Mouse (Mus musculus): ENCODE results near the gene AY761184. TPM values are rescaled to one million over a fixed set of nuclear protein-coding genes. Genes with fewer than 3 reads are reported as not detected.
"Not testable (repeated sequence)": the region's sequence is repeated elsewhere in the genome, so short reads cannot be mapped to it uniquely, and the experiment has no call there.

The AY761184 gene
- polyA plus RNA-seq (2015; fragmentation: Nextera tagmentation; extraction: Ambion mirVana), result not detected in 2 replicates

- H3K4me2 ChIP-seq; H3K9me3 ChIP-seq; H3K4me3 ChIP-seq; ATAC-seq (ENCODE audit: low FRiP score); H3K27me3 ChIP-seq; H3K9ac ChIP-seq; H3K27ac ChIP-seq; H3K36me3 ChIP-seq; H3K4me1 ChIP-seq (replicated peaks): not testable (repeated sequence)
- 81% methylated on average over 2 of the region's 2 CpGs for WGBS
Measured at GRCm38 (mm10) chr8:21703545-21703944, at the start of gene AY761184. Gene AY761184, minus strand, starts transcription at chr8:21703645.

DNA sequence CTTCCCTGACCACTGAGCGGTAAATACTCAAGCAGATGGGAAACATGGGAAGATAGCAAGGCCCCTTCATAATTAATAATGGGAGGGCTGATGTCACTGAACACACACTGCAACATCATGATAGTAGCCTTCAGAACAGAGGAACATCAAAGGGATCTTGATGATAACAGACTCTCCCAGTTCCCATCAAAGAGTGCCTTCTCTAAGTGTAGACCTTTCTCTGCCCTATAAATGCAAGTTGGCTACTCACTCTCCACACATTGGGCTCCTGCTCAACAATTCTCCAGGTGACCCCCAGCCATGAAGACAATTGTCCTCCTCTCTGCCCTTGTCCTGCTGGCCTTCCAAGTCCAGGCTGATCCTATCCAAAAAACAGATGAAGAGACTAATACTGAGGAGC, 37.9 kb downstream of the AY761184 start, which contains the start of gene Defa34:
Gene Defa34, plus strand, starts transcription at position 301 of the 400 bp plus-strand sequence.
- WGBS, result 86% methylated on average over 1 of the region's 1 CpGs
- not testable (repeated sequence) for H3K4me2 ChIP-seq; ATAC-seq (ENCODE audit: low FRiP score); H3K27me3 ChIP-seq; H3K9me3 ChIP-seq; H3K4me3 ChIP-seq; H3K36me3 ChIP-seq; H3K27ac ChIP-seq; H3K4me1 ChIP-seq (replicated peaks); H3K9ac ChIP-seq

- H3K27me3 ChIP-seq; H3K9ac ChIP-seq; H3K36me3 ChIP-seq; H3K4me3 ChIP-seq; H3K9me3 ChIP-seq; ATAC-seq (ENCODE audit: low FRiP score); H3K4me1 ChIP-seq (replicated peaks); H3K27ac ChIP-seq; H3K4me2 ChIP-seq: not testable (repeated sequence)
- no CpG with 5 or more reads among the region's 2 CpGs for WGBS
Measured at GRCm38 (mm10) chr8:21655480-21655879, 48.0 kb downstream of the AY761184 start, which contains the start of gene Defa17. Gene Defa17, plus strand, starts transcription at chr8:21655780.

Other genes with a start within 250 kb of the AY761184 start
- gene Gm7849, start 247.1 kb downstream of the AY761184 start, polyA plus RNA-seq (2015; fragmentation: Nextera tagmentation; extraction: Ambion mirVana), result not detected in 2 replicates
- not detected in 2 replicates for gene Defa20, start 194.4 kb downstream of the AY761184 start, polyA plus RNA-seq (2015; fragmentation: Nextera tagmentation; extraction: Ambion mirVana)
- gene Defa32, start 174.6 kb downstream of the AY761184 start, polyA plus RNA-seq (2015; fragmentation: Nextera tagmentation; extraction: Ambion mirVana), result not detected in 2 replicates
- not detected in 2 replicates for gene Defa37, start 138.3 kb downstream of the AY761184 start, polyA plus RNA-seq (2015; fragmentation: Nextera tagmentation; extraction: Ambion mirVana)
- not detected in 2 replicates for gene Defa28, start 120.6 kb downstream of the AY761184 start, polyA plus RNA-seq (2015; fragmentation: Nextera tagmentation; extraction: Ambion mirVana)
- gene Gm7861, start 109.1 kb downstream of the AY761184 start, polyA plus RNA-seq (2015; fragmentation: Nextera tagmentation; extraction: Ambion mirVana), result not detected in 2 replicates
- gene Defa26, start 85.5 kb downstream of the AY761184 start, polyA plus RNA-seq (2015; fragmentation: Nextera tagmentation; extraction: Ambion mirVana), result not detected in 2 replicates
- not detected in 2 replicates for gene Defa17, start 47.9 kb downstream of the AY761184 start, polyA plus RNA-seq (2015; fragmentation: Nextera tagmentation; extraction: Ambion mirVana)
- gene Defa34, start 37.8 kb downstream of the AY761184 start, polyA plus RNA-seq (2015; fragmentation: Nextera tagmentation; extraction: Ambion mirVana), result not detected in 2 replicates
- not detected in 2 replicates for gene Defa24, start 30.8 kb upstream of the AY761184 start, polyA plus RNA-seq (2015; fragmentation: Nextera tagmentation; extraction: Ambion mirVana)
- gene Defb50, start 119.9 kb upstream of the AY761184 start, polyA plus RNA-seq (2015; fragmentation: Nextera tagmentation; extraction: Ambion mirVana), result not detected in 2 replicates
- not detected in 2 replicates for gene Defb2, start 136.3 kb upstream of the AY761184 start, polyA plus RNA-seq (2015; fragmentation: Nextera tagmentation; extraction: Ambion mirVana)
- gene Defb10, start 155.3 kb upstream of the AY761184 start, polyA plus RNA-seq (2015; fragmentation: Nextera tagmentation; extraction: Ambion mirVana), result 1.5 TPM in 1 of 2 replicates, not detected in the other
- 1.1 and 1.9 TPM in 2 replicates for gene Defb9, start 181.8 kb upstream of the AY761184 start, polyA plus RNA-seq (2015; fragmentation: Nextera tagmentation; extraction: Ambion mirVana)
- 19.4 and 28.5 TPM in 2 replicates for gene Defb11, start 202.8 kb upstream of the AY761184 start, polyA plus RNA-seq (2015; fragmentation: Nextera tagmentation; extraction: Ambion mirVana)
- not detected in 2 replicates for gene Defb15, start 229.1 kb upstream of the AY761184 start, polyA plus RNA-seq (2015; fragmentation: Nextera tagmentation; extraction: Ambion mirVana)
- gene Defb35, start 234.7 kb upstream of the AY761184 start, polyA plus RNA-seq (2015; fragmentation: Nextera tagmentation; extraction: Ambion mirVana), result not detected in 2 replicates
- gene Defb13, start 243.1 kb upstream of the AY761184 start, polyA plus RNA-seq (2015; fragmentation: Nextera tagmentation; extraction: Ambion mirVana), result not detected in 2 replicates